Mouse (Mus musculus): ENCODE data around the gene Pign. TPM values are rescaled to one million over a fixed set of nuclear protein-coding genes. Genes with fewer than 3 reads are reported as not detected.
A peak's percentile ranks its signal among the peaks of the same experiment; 100 is the strongest.

The Pign gene
- total and polyA plus RNA-seq, 3 experiments = 23.9 to 59.9 (median 30.4) TPM

- Histone ChIP-seq H3K27ac (ENCODE audit: insufficient read depth, low read depth) (no peak overlapping the region), H3K4me3 (replicated peaks in 1 of 3; ENCODE audit: low read depth in 2 of 3, low read length in 2 of 3, poor library complexity in 1 of 3) (no peak overlapping the region), H3K9ac (ENCODE audit: insufficient read depth, low read depth) (no peak overlapping the region), H3K79me2 (replicated peaks; ENCODE audit: control insufficient read depth, extremely low read depth, insufficient read depth, poor library complexity, severe bottlenecking) (no peaks in the 10 kb centered on the region), H3K36me3 (replicated peaks in 1 of 2; ENCODE audit: control insufficient read depth in 1 of 2, insufficient read depth in 1 of 2, low read length in 1 of 2) (peaks cover 21 to 56% of the 10 kb centered on the region in 2 experiments), H3K4me2 (ENCODE audit: insufficient read depth, low read depth, poor library complexity, severe bottlenecking) (no peak overlapping the region), H3K4me1 (ENCODE audit: control insufficient read depth in 1 of 2, insufficient read depth in 2 of 2) (peaks cover 0 to 7% of the 10 kb centered on the region in 2 experiments; a peak in 1 of 4 replicates), H3K9me3 (replicated peaks; ENCODE audit: low read length) (no peaks in the 10 kb centered on the region), H3K27me3 (replicated peaks) (no peaks in the 10 kb centered on the region)
- TF ChIP-seq NRF1 (IDR thresholded peaks at IDR 0.05; ENCODE audit: low read depth, low read length) (no peak), CTCF (conservative IDR thresholded peaks at IDR 0.05 in 1 of 2, IDR thresholded peaks at IDR 0.05 in 1 of 2; ENCODE audit: low read depth in 2 of 2, low read length in 2 of 2) (no peak)
- in situ Hi-C loops (cut with MboI; ENCODE audit: low pct_ligation_motif_present, low pct_unique_long_range_greater_than_20kb, low sequenced_read_pairs) (no loop called here), dilution Hi-C loops (cut with MboI; ENCODE audit: extremely low pct_ligation_motif_present, extremely low pct_unique_long_range_greater_than_20kb, low sequenced_read_pairs) (no loop called here)
- no peak for DNase-seq (ENCODE audit: extremely low read depth)
Measured at GRCm38 (mm10) chr1:105653981-105654380, 9.5 kb downstream of the Pign start.

- Histone ChIP-seq H3K4me1 (ENCODE audit: control insufficient read depth in 1 of 2, insufficient read depth in 2 of 2) (peaks cover 0 to 7% of the 10 kb centered on the region in 2 experiments; a peak in 1 of 4 replicates), H3K36me3 (replicated peaks in 1 of 2; ENCODE audit: control insufficient read depth in 1 of 2, insufficient read depth in 1 of 2, low read length in 1 of 2) (peaks cover 23 to 57% of the 10 kb centered on the region in 2 experiments), H3K27me3 (replicated peaks) (no peaks in the 10 kb centered on the region), H3K9ac (ENCODE audit: insufficient read depth, low read depth) (no peak overlapping the region), H3K9me3 (replicated peaks; ENCODE audit: low read length) (no peaks in the 10 kb centered on the region), H3K4me2 (ENCODE audit: insufficient read depth, low read depth, poor library complexity, severe bottlenecking) (no peak overlapping the region), H3K79me2 (replicated peaks; ENCODE audit: control insufficient read depth, extremely low read depth, insufficient read depth, poor library complexity, severe bottlenecking) (no peaks in the 10 kb centered on the region), H3K27ac (ENCODE audit: insufficient read depth, low read depth) (no peak overlapping the region), H3K4me3 (replicated peaks in 1 of 3; ENCODE audit: low read depth in 2 of 3, low read length in 2 of 3, poor library complexity in 1 of 3) (no peak overlapping the region)
- in situ Hi-C loops (cut with MboI; ENCODE audit: low pct_ligation_motif_present, low pct_unique_long_range_greater_than_20kb, low sequenced_read_pairs) (no loop called here), dilution Hi-C loops (cut with MboI; ENCODE audit: extremely low pct_ligation_motif_present, extremely low pct_unique_long_range_greater_than_20kb, low sequenced_read_pairs) (no loop called here)
- peak; percentile 57 for TF ChIP-seq BHLHE40 (IDR thresholded peaks at IDR 0.05; ENCODE audit: low read depth, low read length)
- TF ChIP-seq USF2 (conservative IDR thresholded peaks at IDR 0.05; ENCODE audit: low read depth, low read length) = no peak
- no peak for DNase-seq (ENCODE audit: extremely low read depth)
Measured at GRCm38 (mm10) chr1:105650650-105651049, 12.8 kb downstream of the Pign start.

- TF ChIP-seq ELF1 (IDR thresholded peaks at IDR 0.05; ENCODE audit: low read depth, low read length) (no peak), TBP (conservative IDR thresholded peaks at IDR 0.05; ENCODE audit: low read depth, low read length) (no peak), MAX (IDR thresholded peaks at IDR 0.05; ENCODE audit: low read length) (no peak), ETS1 (conservative IDR thresholded peaks at IDR 0.05; ENCODE audit: low read depth, low read length) (no peak), UBTF (IDR thresholded peaks at IDR 0.05; ENCODE audit: low read depth, low read length) (no peak), RCOR1 (conservative IDR thresholded peaks at IDR 0.05; ENCODE audit: low read depth, low read length) (no peak), TCF12 (IDR thresholded peaks at IDR 0.05; ENCODE audit: low read depth, low read length) (no peak), MXI1 (IDR thresholded peaks at IDR 0.05; ENCODE audit: low read depth, low read length) (no peak), GABPA (IDR thresholded peaks at IDR 0.05; ENCODE audit: insufficient replicate concordance, low read depth, low read length) (no peak), CHD1 (IDR thresholded peaks at IDR 0.05; ENCODE audit: low read depth, low read length) (no peak)
- H3K4me2 ChIP-seq (ENCODE audit: insufficient read depth, low read depth, poor library complexity, severe bottlenecking) = no peak overlapping the region
- no peak overlapping the region for H3K4me3 ChIP-seq (replicated peaks in 1 of 3; ENCODE audit: low read depth in 2 of 3, low read length in 2 of 3, poor library complexity in 1 of 3)
- H3K27me3 ChIP-seq (replicated peaks) = no peaks in the 10 kb centered on the region
- in situ Hi-C loops (cut with MboI; ENCODE audit: low pct_ligation_motif_present, low pct_unique_long_range_greater_than_20kb, low sequenced_read_pairs) = no loop called here
- no peak for DNase-seq (ENCODE audit: extremely low read depth)
- H3K27ac ChIP-seq (ENCODE audit: insufficient read depth, low read depth) = no peak overlapping the region
- no peaks in the 10 kb centered on the region for H3K9me3 ChIP-seq (replicated peaks; ENCODE audit: low read length)
- no peak overlapping the region for H3K9ac ChIP-seq (ENCODE audit: insufficient read depth, low read depth)
- peaks cover 33 to 66% of the 10 kb centered on the region in 2 experiments for H3K36me3 ChIP-seq (replicated peaks in 1 of 2; ENCODE audit: control insufficient read depth in 1 of 2, insufficient read depth in 1 of 2, low read length in 1 of 2)
- H3K79me2 ChIP-seq (replicated peaks; ENCODE audit: control insufficient read depth, extremely low read depth, insufficient read depth, poor library complexity, severe bottlenecking) = no peaks in the 10 kb centered on the region
- H3K4me1 ChIP-seq (ENCODE audit: control insufficient read depth in 1 of 2, insufficient read depth in 2 of 2) = peaks cover 0 to 14% of the 10 kb centered on the region in 2 experiments; a peak in 3 of 4 replicates
- dilution Hi-C loops (cut with MboI; ENCODE audit: extremely low pct_ligation_motif_present, extremely low pct_unique_long_range_greater_than_20kb, low sequenced_read_pairs) = no loop called here
Measured at GRCm38 (mm10) chr1:105644093-105644492, 19.4 kb downstream of the Pign start.
